Comparison of ENCODE assay signal across 8 mouse cellular contexts in the genomic region with DNA sequence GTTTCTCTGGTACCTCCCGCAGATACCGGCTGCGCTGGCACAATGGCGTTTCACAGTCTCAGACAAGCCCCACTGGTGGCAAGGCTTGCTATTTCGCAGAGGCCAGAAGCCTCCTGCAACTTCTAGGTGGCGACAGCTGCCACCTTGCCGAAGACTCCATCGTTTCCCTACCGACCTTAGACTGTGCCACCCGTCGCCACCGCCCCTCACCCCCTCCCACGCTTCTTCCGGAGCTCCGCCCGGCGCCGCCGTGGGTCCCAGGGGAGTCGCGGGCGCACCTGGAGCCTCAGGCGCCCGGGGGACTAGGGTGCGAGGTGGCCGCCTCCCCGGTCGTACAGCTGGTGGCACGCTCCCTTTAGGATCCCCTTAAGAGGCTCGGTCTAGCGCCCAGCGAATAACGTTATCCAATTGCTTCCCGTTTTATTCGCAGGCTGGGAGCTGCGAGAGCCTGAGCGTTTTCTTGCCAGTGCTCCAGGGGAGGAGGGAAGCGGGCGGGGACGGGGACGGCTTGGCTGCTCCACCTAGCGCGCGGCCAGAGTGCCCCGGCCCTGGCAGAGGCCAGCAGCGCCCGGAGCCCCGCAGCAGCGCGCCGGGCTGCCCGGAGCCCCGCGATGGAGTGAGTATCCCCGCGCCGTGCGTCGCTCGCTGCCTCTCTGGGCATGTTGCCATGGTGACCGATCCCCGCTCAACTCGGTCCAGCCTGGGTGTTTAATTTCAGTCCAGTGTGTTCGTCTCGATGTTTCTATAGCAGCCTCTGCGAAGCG. TPM values are rescaled to one million over a fixed set of nuclear protein-coding genes. Genes with fewer than 3 reads are reported as not detected.
DNase-seq lines count a peak whose midpoint lies in the region; ATAC-seq lines count a peak whose summit lies in the region.

A gene (plus strand): TSS at position 307 of the 764 bp plus-strand sequence.

- DNase-seq in NIH3T3 (ENCODE audit: low read depth): peak; percentile 57
- DNase-seq in cerebellum, postnatal 10 days: peak; percentile 83 to 85
- DNase-seq in frontal cortex, postnatal 14 days (ENCODE audit: low spot score in 2 of 2): peak; percentile 58 to 60
- DNase-seq in hindbrain, embryonic 11.5 days (ENCODE audit: low spot score): peak; percentile 82
- peak; percentile 76 to 78 for DNase-seq in layer of hippocampus, postnatal 36 days
- DNase-seq in lung, postnatal 10 days: peak; percentile 63
- peak; percentile 68 to 76 for DNase-seq in right cerebral cortex, adult 2 months (ENCODE audit: low spot score in 2 of 2)

- peak within 1 kb of the TSS; percentile 99 for H3K4me2 ChIP-seq in hindbrain, embryonic 11.5 days (replicated peaks; ENCODE audit: low read depth, low read length)

- 0% methylated on average over 66 of the region's 67 CpGs for WGBS in hindbrain, embryonic 11.5 days

- peak within 1 kb of the TSS; percentile 70 for H3K4me3 ChIP-seq in hindbrain, embryonic 11.5 days (ENCODE audit: low read depth, low read length)

- H3K4me1 ChIP-seq in hindbrain, embryonic 11.5 days (replicated peaks; ENCODE audit: control insufficient read depth, insufficient read depth, low read length): peaks cover 4% of the 10 kb centered on the region; the same call in 1 of the 2 replicates

- ATAC-seq in hindbrain, embryonic 11.5 days (ENCODE audit: low FRiP score): peak; percentile 89
- ATAC-seq in inflammation-experienced regulatory T-cells, adult 6 months: no peak

- H3K9ac ChIP-seq in hindbrain, embryonic 11.5 days (ENCODE audit: low read depth, low read length): peak within 1 kb of the TSS; percentile 64

- peaks cover 5% of the 10 kb centered on the region for H3K27me3 ChIP-seq in hindbrain, embryonic 11.5 days (ENCODE audit: control insufficient read depth, insufficient read depth, low read length)

- H3K36me3 ChIP-seq in hindbrain, embryonic 11.5 days (ENCODE audit: control insufficient read depth, insufficient read depth, low read length): no peaks in the 10 kb centered on the region

- no peaks in the 10 kb centered on the region for H3K9me3 ChIP-seq in hindbrain, embryonic 11.5 days (ENCODE audit: control insufficient read depth, low read length)

- 0 out of 2 replicates have a peak within 1 kb of the TSS, but pooled peaks have one; percentile 17 for H3K27ac ChIP-seq in hindbrain, embryonic 11.5 days (ENCODE audit: low read depth, low read length)

RNA-seq across cellular contexts. Expression of the gene that starts here (rescaled TPM):
- 2.5 and 3.6 TPM in 2 replicates for polyA plus RNA-seq in hindbrain, embryonic 11.5 days (2014; fragmentation: Nextera tagmentation; extraction: Ambion mirVana)
- total RNA-seq in layer of hippocampus, postnatal 36 days (2021): 10 to 100 TPM; 47.2 to 55.0 TPM
- polyA plus RNA-seq in inflammation-experienced regulatory T-cells, adult 6 months (2017; shearing (Covaris generic)): not detected
